ENCODE assay signal across 8 mouse cellular contexts in the genomic region with DNA sequence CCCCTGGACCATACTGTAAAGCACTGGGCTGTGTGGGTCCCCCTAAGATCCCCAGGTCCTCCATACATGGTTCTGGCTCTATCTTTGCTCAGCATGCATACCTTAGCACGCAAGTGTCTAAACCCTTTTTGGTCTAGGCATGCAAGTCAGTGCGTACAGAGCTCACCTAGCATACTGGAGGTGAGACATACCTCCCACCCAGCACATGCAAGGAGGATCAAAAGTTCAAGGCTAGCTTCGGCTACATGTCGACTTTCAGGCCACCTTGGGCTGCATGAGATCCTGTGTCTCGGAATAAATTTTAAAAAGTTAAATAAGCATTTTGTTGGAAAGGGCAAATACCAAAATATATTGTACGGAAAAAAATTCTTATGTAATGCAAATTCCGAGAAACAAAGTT. TPM values are rescaled to one million over a fixed set of nuclear protein-coding genes. Genes with fewer than 3 reads are reported as not detected.
DNase-seq lines count a peak whose midpoint lies in the region; ATAC-seq and TF ChIP-seq lines count a peak whose summit lies in the region.

No protein-coding gene starts in this region.

- 40% methylated on average over 7 of the region's 7 CpGs for WGBS in heart, embryonic 11.5 days (ENCODE audit: insufficient replicate concordance)
- WGBS in hindbrain, embryonic 12.5 days, result 41% methylated on average over 7 of the region's 7 CpGs
- WGBS in midbrain, embryonic 11.5 days, result 43% methylated on average over 7 of the region's 7 CpGs

- H3K4me3 ChIP-seq in heart, embryonic 11.5 days (ENCODE audit: low read depth, low read length), result no peak overlapping the region
- peak overlapping the region; percentile 61; the same call in 1 of the 2 replicates for H3K4me3 ChIP-seq in G1E (ENCODE audit: low read depth, low read length)
- H3K4me3 ChIP-seq in hindbrain, embryonic 12.5 days, result peak overlapping the region; percentile 30; the same call in 1 of the 2 replicates
- H3K4me3 ChIP-seq in midbrain, embryonic 11.5 days (ENCODE audit: low read depth, low read length), result 0 out of 2 replicates have a peak overlapping the region, but pooled peaks have one; percentile 27

- H3K4me1 ChIP-seq in heart, embryonic 11.5 days (ENCODE audit: control insufficient read depth, insufficient read depth, low read length), result 0 out of 2 replicates have a peak, but pooled peaks cover 2% of the 10 kb centered on the region
- peaks cover 23% of the 10 kb centered on the region for H3K4me1 ChIP-seq in G1E (ENCODE audit: insufficient read depth, low read depth, low read length)
- H3K4me1 ChIP-seq in hindbrain, embryonic 12.5 days, result peaks cover 3% of the 10 kb centered on the region
- peaks cover 5% of the 10 kb centered on the region; the same call in 1 of the 2 replicates for H3K4me1 ChIP-seq in midbrain, embryonic 11.5 days (ENCODE audit: control insufficient read depth, insufficient read depth, low read length)

- H3K9me3 ChIP-seq in heart, embryonic 11.5 days (replicated peaks; ENCODE audit: control insufficient read depth, low read length), result no peaks in the 10 kb centered on the region
- no peaks in the 10 kb centered on the region for H3K9me3 ChIP-seq in G1E (replicated peaks)
- H3K9me3 ChIP-seq in hindbrain, embryonic 12.5 days (replicated peaks), result no peaks in the 10 kb centered on the region
- no peaks in the 10 kb centered on the region for H3K9me3 ChIP-seq in midbrain, embryonic 11.5 days (ENCODE audit: control insufficient read depth, low read length)

- TF ChIP-seq CTCF in G1E (IDR thresholded peaks at IDR 0.05; ENCODE audit: low read depth, low read length), result no peak

- H3K36me3 ChIP-seq in heart, embryonic 11.5 days (ENCODE audit: control insufficient read depth, insufficient read depth, low read length), result no peaks in the 10 kb centered on the region
- peaks cover 22% of the 10 kb centered on the region for H3K36me3 ChIP-seq in G1E (replicated peaks)
- no peaks in the 10 kb centered on the region for H3K36me3 ChIP-seq in hindbrain, embryonic 12.5 days
- H3K36me3 ChIP-seq in midbrain, embryonic 11.5 days (ENCODE audit: control insufficient read depth, insufficient read depth, low read length), result no peaks in the 10 kb centered on the region

- H3K27ac ChIP-seq in heart, embryonic 11.5 days (ENCODE audit: low read depth, low read length), result peak overlapping the region; percentile 7; the same call in 1 of the 2 replicates
- H3K27ac ChIP-seq in hindbrain, embryonic 12.5 days, result peak overlapping the region; percentile 45; the same call in 1 of the 2 replicates
- peak overlapping the region; percentile 35; the same call in 1 of the 2 replicates for H3K27ac ChIP-seq in midbrain, embryonic 11.5 days (ENCODE audit: low read depth, low read length)

- intact Hi-C loops in heart, postnatal 14 days (cut with DNase I), result no loop called here
- intact Hi-C loops in left cerebral cortex, postnatal 4 days (cut with DNase I), result no loop called here

- H3K27me3 ChIP-seq in heart, embryonic 11.5 days (ENCODE audit: control insufficient read depth, insufficient read depth, low read length), result no peaks in the 10 kb centered on the region
- no peaks in the 10 kb centered on the region for H3K27me3 ChIP-seq in G1E (ENCODE audit: insufficient read depth, low read length)
- H3K27me3 ChIP-seq in hindbrain, embryonic 12.5 days, result no peaks in the 10 kb centered on the region
- no peaks in the 10 kb centered on the region for H3K27me3 ChIP-seq in midbrain, embryonic 11.5 days (ENCODE audit: control insufficient read depth, insufficient read depth, low read length)

- no peak for ATAC-seq in heart, embryonic 11.5 days (replicated peaks; ENCODE audit: insufficient number of reproducible peaks, low FRiP score, low TSS enrichment)
- ATAC-seq in G1E (ENCODE audit: extremely low read depth, insufficient number of reproducible peaks, low FRiP score, poor library complexity, severe bottlenecking), result no peak
- peak; percentile 57 for ATAC-seq in hindbrain, embryonic 12.5 days (ENCODE audit: low FRiP score)
- peak; percentile 25 for ATAC-seq in midbrain, embryonic 11.5 days (ENCODE audit: low FRiP score)

- no peak for DNase-seq in heart, postnatal 14 days
- DNase-seq in G1E (ENCODE audit: low spot score) (no peak), MN1 (ENCODE audit: low spot score) (no peak)
- DNase-seq in midbrain, embryonic 11.5 days (ENCODE audit: low spot score, missing footprints), result no peak
- DNase-seq in T-cell, adult 2 months (ENCODE audit: low spot score), result no peak
- DNase-seq in left cerebral cortex, postnatal 4 days, result no peak

- H3K4me2 ChIP-seq in heart, embryonic 11.5 days, result peak overlapping the region; percentile 67
- H3K4me2 ChIP-seq in hindbrain, embryonic 12.5 days (replicated peaks), result peak overlapping the region; percentile 55
- H3K4me2 ChIP-seq in midbrain, embryonic 11.5 days, result peak overlapping the region; percentile 44; the same call in 1 of the 2 replicates

- no peak overlapping the region for H3K9ac ChIP-seq in heart, embryonic 11.5 days (ENCODE audit: low read depth, low read length)
- H3K9ac ChIP-seq in hindbrain, embryonic 12.5 days, result no peak overlapping the region
- H3K9ac ChIP-seq in midbrain, embryonic 11.5 days (ENCODE audit: low read length), result no peak overlapping the region

RNA-seq across cellular contexts. Expression of a gene that starts 10.4 kb away (rescaled TPM):
- polyA plus RNA-seq in heart, embryonic 11.5 days (2014; fragmentation: Nextera tagmentation; extraction: Ambion mirVana), result 14.2 and 15.5 TPM in 2 replicates
- 1 to 10 TPM; 4.0 to 4.8 TPM for total RNA-seq in heart, postnatal 14 days (2021)
- total RNA-seq in G1E (2014; fragmentation: Nextera tagmentation), result 3.3 and 4.4 TPM in 2 replicates
- total RNA-seq in G1E (2017), result 15.3 and 15.7 TPM in 2 replicates
- 27.1 and 28.3 TPM in 2 replicates for polyA plus RNA-seq in G1E (2012)
- 62.2 and 64.4 TPM in 2 replicates for polyA plus RNA-seq in hindbrain, embryonic 12.5 days (2016; fragmentation: Nextera tagmentation; extraction: Ambion mirVana)
- 45.6 and 53.2 TPM in 2 replicates for polyA plus RNA-seq in midbrain, embryonic 11.5 days (2014; fragmentation: Nextera tagmentation; extraction: Ambion mirVana)
- 100 to 1,000 TPM; 112 to 116 TPM for total RNA-seq in left cerebral cortex, postnatal 4 days (2021)

RNA-seq across cellular contexts. Expression of a gene that starts 23.8 kb away (rescaled TPM):
- 30.8 and 32.7 TPM in 2 replicates for polyA plus RNA-seq in heart, embryonic 11.5 days (2014; fragmentation: Nextera tagmentation; extraction: Ambion mirVana)
- 10 to 100 TPM; 48.0 to 62.4 TPM for total RNA-seq in heart, postnatal 14 days (2021)
- total RNA-seq in G1E (2014; fragmentation: Nextera tagmentation) (76.6 and 83.4 TPM in 2 replicates), G1E (2017) (13.5 and 14.6 TPM in 2 replicates)
- polyA plus RNA-seq in G1E (2012), result 50.1 and 51.7 TPM in 2 replicates
- 38.1 and 39.9 TPM in 2 replicates for polyA plus RNA-seq in hindbrain, embryonic 12.5 days (2016; fragmentation: Nextera tagmentation; extraction: Ambion mirVana)
- 28.4 and 29.4 TPM in 2 replicates for polyA plus RNA-seq in midbrain, embryonic 11.5 days (2014; fragmentation: Nextera tagmentation; extraction: Ambion mirVana)
- 10 to 100 TPM; 81.1 to 88.2 TPM for total RNA-seq in left cerebral cortex, postnatal 4 days (2021)

RNA-seq across cellular contexts. Expression of a gene that starts 31.3 kb away (rescaled TPM):
- 9.9 and 10.6 TPM in 2 replicates for polyA plus RNA-seq in heart, embryonic 11.5 days (2014; fragmentation: Nextera tagmentation; extraction: Ambion mirVana)
- total RNA-seq in heart, postnatal 14 days (2021), result 10 to 100 TPM; 10.8 to 11.5 TPM
- total RNA-seq in G1E (2014; fragmentation: Nextera tagmentation) (29.0 and 30.3 TPM in 2 replicates), G1E (2017) (32.2 and 36.5 TPM in 2 replicates)
- polyA plus RNA-seq in G1E (2012), result 112 and 117 TPM in 2 replicates
- polyA plus RNA-seq in hindbrain, embryonic 12.5 days (2016; fragmentation: Nextera tagmentation; extraction: Ambion mirVana), result 16.7 and 18.0 TPM in 2 replicates
- polyA plus RNA-seq in midbrain, embryonic 11.5 days (2014; fragmentation: Nextera tagmentation; extraction: Ambion mirVana), result 9.2 and 9.9 TPM in 2 replicates
- total RNA-seq in left cerebral cortex, postnatal 4 days (2021), result 10 to 100 TPM; 20.3 to 20.6 TPM

Comparison
In these comparisons a context has a peak if more than half of its experiments do, and no peak if none do; other contexts are left out.
1. ATAC-seq: peak in hindbrain, embryonic 12.5 days (single experiment) and midbrain, embryonic 11.5 days (single experiment); none in heart, embryonic 11.5 days (single experiment) and G1E (single experiment).
2. Peak in every context shown above with its lines, with median percentiles within 50 percentile points of each other: H3K27ac ChIP-seq and H3K4me2 ChIP-seq.